Mouse (Mus musculus) C2C12 (cell line): ENCODE measurements at regions not wholly inside any gene's neighbourhood (a gene's known extent, or its start where the extent isn't known, plus 50 kb on each side); places are given as distances from the start of the nearest gene placed in this dataset.

Experiments used
- CEBPB ChIP-seq: IDR thresholded peaks from one replicate; pipeline ENCODE4 v1.6.1; 2011; ENCODE audit warnings: low read depth, mild to moderate bottlenecking, control low read depth, moderate library complexity
- CTCF ChIP-seq: IDR thresholded peaks from one replicate; pipeline ENCODE4 v1.5.1; 2011; ENCODE audit not compliant: control insufficient read depth, insufficient read depth, insufficient read length
- FOSL1 ChIP-seq: IDR thresholded peaks from one replicate; pipeline ENCODE4 v1.8.0; 2011; ENCODE audit warnings: mild to moderate bottlenecking, low read length; ENCODE audit not compliant: poor library complexity, insufficient read depth, severe bottlenecking
- MAX ChIP-seq: IDR thresholded peaks from one replicate; pipeline ENCODE4 v1.6.1; 2011; ENCODE audit warnings: mild to moderate bottlenecking, control low read depth
- USF1 ChIP-seq: IDR thresholded peaks from one replicate; pipeline ENCODE4 v1.6.1; 2011; ENCODE audit warnings: low read depth, mild to moderate bottlenecking, control low read depth, moderate library complexity

DNA sequence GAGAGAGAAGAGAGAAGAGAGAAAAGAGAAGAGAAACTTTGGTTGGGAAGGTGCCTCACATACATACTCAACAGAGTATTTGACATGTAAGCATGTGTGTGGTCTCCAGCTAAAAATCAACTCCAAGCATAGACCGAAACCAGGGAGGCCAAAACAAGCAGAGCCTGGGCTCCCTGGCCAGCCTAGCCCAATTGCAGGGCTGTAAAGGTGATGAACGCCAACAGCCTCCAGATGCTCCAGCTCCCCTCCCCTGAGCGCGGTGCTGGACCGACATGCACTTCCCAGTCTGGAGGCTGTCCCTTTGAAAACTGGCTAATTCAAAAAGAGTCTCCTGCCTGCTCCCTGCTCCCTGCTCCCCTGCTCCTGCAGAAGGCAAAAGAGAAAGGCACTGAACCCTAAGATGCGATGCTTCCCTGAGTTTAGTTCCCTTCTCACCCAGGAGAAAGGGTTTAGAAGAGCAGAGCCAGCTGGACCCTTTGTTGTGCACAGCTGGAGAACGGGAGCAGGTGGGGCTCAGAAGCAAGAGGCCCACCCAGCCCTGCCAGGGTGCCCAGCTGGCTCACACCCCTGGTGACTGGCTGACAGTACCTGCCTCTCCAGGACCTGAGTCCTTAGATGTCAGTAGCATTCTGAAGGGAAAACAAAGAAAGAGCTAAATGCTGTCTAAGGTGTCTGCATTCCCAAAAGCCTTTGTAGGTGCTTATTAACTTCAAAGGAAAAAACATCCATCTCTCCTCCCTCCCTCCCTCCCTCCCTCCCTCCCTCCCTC is 255.2 kb upstream of the Arid1b start:
- TF ChIP-seq USF1 (no peak), CTCF (no peak), CEBPB (no peak), MAX (no peak), FOSL1 (no peak)
